Mouse (Mus musculus): ENCODE measurements around the gene Rerg.

The Rerg gene

DNA sequence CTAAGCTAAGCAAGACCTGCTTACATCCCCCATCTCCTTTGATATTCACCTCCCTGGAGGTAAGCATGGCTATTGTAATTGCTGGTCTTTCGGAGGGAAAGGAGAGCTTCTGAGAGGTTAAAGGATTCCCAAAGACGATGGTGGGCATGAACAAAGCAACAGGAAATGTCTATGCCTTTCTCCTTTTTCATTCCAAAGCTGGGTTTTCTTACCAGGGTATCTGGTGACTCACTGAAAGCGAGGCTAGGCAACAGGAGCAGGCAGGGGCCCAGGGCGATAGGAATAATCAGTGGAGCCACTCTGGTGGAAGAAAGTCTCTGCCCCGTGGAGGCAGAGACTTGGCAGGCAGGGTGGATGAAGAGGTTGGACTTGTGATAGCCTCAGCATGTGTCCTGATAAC is at the start of gene Rerg:
Gene Rerg, minus strand, starts transcription at position 272 of the 400 bp plus-strand sequence.
- DNase-seq (ENCODE audit: low spot score in 2 of 2), result no peak

DNA sequence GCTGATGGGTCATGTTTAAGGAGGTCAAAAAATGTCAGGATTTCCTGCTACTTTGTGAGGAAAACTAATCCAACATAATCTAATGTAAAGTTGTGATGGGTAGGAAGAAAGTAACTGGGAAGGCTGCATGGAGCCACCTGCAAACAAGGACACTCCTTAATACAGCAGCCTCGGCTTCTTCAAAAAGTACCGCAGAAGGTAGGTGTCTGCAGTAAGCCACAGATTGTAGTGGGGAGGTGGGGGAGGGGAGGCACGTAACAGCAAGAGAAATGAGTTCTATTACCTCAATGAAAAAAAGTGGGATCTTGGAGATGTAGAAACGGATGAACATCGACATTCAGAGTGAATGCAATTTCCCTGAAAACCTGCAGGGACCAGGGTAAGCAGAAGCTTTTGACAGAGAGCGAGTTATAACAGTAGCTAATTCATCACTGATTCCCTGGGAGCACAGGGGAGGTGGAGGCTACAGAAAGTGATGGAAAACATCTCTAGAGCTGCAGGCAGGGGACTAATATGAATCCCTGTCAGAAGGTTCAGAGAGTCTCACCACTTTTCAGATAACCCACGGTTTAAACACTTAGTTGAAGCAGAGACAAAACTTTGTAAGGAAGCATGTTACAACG is 47.7 kb upstream of the Rerg start:
- no peak for DNase-seq (ENCODE audit: low spot score in 2 of 2)

DNA sequence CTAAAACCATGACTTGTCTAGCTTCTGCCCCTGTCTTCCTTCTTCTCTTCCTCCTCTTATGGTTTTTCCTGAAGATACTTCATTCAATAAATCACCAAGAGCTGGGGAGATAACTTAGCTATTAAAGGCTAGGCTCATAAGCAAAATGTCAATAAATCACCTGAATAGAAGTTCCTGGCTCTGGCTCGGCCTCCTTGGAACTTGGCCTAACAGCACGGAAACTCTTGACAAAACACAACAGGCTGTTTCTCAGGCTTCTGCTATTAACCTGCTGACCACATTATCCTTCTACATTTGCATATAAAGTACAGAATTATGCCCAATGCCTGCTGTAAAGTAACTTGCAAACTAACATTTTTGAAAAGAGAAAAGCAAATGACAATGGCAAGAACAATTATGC is 41.1 kb upstream of the Rerg start:
- no peak for DNase-seq (ENCODE audit: low spot score in 2 of 2)

DNA sequence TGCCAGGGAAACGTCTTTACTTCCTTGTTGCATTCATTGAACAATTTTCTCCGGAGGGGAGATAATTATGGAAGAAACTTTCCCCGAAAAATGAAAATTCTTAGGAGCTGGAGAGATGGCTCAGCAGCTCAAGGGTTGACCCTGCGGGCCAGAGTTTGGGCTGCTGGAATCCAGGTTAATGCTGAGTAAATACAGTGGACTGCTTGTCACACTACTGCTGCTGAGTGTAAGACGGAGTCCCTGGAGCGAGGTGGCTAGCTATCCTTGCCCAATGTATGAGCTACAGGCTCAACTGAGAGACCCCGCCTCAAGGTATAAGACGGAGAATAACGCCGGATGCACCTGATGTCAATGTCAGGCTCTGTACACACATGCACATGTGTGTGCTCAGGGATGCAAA is 40.7 kb upstream of the Rerg start:
- DNase-seq (ENCODE audit: low spot score in 2 of 2), result no peak

DNA sequence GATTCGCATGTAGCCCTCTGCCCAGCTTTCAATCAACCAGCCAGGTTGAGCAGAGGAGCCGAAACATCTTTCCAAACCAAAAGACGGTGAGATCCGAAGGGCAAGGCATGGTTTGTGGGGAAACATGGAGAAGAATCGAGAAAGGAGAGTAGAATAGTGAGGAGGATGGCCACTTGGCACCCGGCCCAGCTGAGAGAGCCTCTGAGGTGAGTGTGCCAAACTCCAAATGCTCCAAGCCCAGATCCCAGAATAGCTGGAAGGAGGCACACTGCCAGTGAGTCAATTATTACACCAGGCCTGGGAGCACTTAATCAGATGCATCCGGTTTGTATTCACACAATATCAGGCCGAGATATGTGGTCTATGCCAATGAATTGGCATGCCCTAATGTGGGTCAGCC is 39.7 kb upstream of the Rerg start:
- DNase-seq (ENCODE audit: low spot score in 2 of 2), result peak; percentile 31 to 41

DNA sequence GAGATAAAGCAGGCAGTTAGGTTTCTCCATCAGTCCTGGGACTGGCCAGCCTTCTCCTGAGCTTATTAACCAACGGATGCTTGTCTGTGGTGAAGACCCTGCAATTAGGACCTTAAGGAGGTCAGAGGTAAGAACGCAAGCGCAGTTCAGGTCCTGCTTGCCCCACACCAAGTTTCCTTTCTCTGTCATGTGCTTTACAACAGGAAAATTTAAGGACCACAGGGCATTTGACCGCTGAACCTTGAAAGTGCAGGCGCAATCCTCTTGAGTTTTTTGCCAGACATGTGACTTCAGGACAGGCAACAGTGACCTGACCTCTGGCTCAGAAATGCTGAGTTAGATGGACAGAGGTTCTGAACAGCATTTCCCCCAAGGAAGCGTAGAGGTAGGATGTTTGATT is 36.8 kb upstream of the Rerg start:
- no peak for DNase-seq (ENCODE audit: low spot score in 2 of 2)

DNA sequence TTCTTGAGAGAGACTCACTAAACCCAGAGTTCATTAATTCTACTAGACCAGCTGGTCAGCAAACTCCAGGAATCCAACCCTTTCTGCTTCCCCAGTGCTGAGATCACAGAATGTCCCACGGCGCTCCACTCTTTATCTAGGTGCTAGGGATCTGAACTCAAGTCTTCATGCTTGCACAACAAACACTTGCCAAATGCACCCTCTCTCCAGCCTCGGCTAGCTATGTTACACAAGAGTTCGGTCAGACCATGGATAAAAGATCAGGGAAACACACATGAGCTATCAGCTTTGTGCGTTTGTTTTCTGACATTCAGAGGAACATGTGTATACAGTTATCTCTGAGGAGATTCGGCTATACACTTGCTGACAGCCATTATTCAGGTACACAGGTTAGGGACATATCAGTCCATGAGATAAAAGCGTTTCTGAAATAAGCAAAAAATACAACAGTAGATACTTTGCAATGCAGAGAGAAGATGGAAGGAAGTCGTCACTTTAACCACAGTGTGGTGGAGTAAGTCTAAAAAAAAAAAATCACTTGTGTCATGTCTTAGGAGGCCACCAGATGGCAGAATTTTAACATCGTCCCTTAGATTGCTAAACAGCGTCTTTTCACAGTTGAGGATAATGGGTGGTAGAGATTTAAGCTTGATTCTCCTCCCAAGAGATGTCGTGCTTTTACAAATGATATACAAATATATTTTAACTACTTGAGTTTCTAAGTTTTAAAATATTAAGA is 35.5 kb upstream of the Rerg start:
- peak in 1 of 2 experiments; percentile 56 for DNase-seq (ENCODE audit: low spot score in 2 of 2)

DNA sequence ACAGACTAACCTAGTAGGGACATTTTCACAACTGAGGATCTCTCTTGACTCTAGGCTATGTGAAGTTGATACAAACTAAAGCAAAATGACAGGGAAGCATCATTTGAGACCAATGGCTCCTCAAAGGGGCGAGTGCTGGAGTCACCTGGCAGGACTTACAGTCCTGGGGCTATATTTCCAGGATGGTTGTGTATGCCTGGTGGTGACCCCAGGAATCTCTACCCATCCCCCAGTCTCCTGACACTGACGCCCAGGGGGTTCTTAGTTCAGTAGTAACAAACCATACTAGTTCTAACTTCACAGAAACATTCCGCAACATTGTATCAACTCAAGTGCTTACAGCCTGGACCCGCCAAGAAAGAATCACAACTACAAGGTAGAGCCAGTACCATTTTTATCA is 32.4 kb upstream of the Rerg start:
- DNase-seq (ENCODE audit: low spot score in 2 of 2), result no peak

DNA sequence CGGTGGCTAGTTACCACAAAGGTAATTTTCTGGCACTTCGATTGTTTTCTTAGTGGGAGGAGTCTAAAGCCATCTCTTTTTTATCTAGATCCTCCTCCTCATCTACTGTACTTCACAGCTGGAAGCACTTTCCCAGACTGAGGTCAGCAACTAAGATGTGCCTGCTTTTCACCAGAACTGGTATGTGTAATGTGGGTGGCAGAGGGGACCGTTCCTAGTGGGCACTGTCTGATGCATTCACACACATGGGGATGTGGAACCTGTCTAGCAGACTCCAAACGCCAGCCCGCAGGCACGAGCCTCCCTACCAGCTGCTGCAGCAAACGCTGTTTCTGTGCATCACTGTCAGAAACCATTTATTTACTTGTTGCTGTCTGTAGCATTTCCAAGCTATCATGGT is 31.3 kb upstream of the Rerg start:
- DNase-seq (ENCODE audit: low spot score in 2 of 2), result no peak

DNA sequence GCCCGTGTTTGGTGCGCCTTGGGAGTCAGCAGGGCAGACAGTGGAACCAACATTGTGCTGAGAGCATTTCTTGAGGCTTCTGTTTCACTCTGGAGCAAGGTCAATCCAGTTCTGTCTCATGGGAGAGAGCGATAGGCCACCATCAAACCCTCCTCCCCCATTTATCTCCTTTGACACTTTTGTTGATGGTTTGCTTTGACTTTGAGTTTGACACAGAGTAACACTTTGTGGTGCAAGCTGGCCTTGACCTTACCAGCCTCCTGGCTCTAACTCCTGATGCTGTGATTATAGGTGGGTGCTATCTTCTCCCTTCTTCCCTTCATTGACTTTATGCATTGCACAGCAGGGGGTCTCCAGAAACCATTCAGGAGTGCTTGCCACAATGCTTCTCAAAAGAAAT is 30.9 kb upstream of the Rerg start:
- DNase-seq (ENCODE audit: low spot score in 2 of 2), result no peak

DNA sequence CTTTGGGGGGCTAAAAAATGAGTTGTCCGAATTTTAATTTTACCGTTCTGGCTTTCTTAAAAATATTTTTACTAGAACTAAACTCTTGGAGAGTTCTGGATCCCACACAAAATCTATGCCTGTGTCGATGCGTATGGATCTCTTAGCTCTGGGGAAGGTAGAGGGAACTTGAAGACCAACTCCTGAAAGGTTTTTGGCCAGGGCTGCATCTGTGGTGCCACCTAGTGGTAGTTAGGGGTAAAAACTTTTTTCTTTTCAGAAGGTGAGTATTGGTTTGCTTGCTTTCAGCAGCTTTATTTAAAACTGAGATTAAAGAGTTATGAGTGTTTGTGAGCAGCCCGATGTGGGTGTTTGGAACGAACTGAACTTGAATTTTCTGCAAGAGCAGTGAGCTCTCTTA is 21.8 kb upstream of the Rerg start:
- peak in 1 of 2 experiments; percentile 31 for DNase-seq (ENCODE audit: low spot score in 2 of 2)

DNA sequence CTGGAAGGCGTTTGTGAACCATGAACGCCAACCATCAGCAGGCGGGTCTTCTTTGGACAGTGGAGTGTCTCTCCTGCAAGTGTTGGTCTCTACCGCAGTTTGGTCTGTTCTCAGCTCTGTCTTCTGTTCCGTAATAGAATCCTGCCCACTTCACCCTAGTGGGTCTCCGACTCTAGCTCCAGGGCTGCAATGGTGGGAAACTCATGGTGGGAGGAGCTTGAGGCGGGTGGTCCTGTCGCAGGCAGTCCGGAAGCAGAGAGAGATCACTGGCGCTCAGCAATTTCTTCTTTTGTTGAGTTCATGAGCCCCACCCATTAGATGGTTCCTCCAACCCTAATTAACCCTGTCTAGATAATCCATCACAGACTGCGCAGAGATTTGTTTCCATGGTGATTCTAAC is 20.7 kb upstream of the Rerg start:
- no peak for DNase-seq (ENCODE audit: low spot score in 2 of 2)

DNA sequence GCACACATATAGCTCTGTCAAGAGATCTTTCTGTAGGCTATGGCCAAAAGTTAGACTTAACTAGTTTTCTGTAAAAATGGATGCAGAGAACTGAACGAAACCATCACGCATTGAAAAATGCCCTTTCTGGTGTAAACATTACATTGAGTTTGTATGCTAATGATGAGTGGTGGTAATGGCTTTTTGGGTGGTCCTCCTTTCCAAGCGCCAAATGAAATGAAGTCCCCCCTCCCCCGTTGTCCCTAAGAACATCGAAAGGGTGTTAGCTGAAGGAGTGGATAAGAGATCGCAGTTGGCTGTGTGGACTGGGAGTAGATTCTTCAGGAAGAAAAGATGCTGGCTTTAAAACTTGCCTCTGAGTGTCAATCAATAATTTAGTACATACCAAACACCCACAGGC is 20.3 kb upstream of the Rerg start:
- no peak for DNase-seq (ENCODE audit: low spot score in 2 of 2)

DNA sequence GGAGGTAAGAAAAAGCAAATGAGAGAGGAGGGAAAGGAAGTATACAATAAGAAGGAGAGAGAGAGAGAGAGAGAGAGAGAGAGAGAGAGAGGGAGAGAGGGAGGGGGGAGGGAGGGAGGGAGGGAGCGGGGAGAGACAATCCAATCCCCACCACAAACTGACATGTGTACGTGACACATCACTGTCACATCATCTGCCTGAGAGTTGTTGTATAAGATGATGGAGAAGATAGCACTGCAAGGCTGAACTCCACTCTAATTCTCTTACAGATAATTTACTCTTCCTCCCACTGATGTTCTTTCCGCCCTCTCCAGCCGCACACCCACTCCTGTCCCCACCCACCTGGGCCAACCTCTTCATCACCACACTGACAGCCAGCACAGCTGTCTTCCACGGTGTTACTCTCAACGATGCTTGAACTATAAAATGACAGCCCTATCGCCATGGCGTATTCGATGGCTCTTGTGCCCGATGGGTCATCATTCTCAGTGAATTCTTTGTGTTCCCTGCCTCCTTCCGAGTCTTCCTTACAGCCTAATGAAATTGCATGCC is 18.2 kb upstream of the Rerg start:
- DNase-seq (ENCODE audit: low spot score in 2 of 2), result no peak

DNA sequence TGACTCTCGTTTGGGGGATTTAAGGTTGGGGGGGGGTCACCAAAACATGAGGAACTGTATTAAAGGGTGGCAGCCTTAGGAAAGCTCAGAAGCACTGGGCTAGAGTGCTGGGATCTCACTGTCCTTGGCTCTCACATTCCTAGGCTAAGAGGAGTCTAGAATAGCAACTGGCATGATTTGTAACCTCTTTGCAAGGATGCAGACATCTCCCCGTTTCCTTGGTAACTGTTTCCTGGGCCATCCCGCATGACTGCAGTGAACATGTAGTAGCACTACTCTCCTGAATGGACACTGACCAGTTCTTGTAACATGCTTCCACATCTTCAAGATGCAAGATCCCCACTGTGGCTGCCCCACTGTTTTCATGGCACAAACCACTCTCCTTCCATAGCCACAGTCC is 17.1 kb upstream of the Rerg start:
- no peak for DNase-seq (ENCODE audit: low spot score in 2 of 2)

DNA sequence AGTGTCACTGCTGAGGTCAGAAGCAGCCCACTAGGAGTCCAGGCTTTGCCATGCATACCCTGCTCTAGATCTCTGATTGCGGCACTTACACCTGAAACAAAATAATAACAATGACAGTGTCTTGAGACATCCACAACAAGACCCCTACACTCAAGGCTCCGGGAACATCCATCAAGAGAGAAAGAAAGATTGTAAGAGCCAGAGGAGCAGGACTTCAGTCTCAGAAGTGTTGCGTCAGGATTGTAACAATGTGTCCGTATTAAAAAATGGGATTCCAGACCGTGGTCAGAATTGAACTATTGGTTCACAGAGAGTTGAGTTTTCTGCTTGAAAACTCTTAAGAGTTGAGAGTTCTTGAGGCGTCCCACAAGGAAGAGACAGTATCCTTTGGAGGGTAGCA is 10.3 kb upstream of the Rerg start:
- DNase-seq (ENCODE audit: low spot score in 2 of 2), result no peak

DNA sequence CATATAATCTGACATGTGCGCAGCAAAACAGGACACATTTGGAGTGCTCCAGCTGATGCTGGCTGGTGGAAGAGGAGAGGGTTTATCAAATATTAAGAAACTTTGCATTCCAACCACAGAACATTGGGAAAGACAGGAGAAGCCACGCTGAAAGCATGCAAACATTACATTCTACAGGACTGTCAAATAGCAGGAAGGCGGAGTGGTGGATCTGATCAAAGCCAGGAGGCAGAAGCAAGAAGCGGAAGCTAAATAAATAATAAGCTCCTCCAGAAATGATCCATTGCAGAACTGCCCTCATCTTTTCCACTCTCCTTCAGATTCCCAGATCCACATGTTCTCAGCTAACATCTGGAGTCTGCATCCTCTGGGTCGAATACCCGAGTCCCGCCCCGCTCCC is 9.8 kb upstream of the Rerg start:
- DNase-seq (ENCODE audit: low spot score in 2 of 2), result no peak

DNA sequence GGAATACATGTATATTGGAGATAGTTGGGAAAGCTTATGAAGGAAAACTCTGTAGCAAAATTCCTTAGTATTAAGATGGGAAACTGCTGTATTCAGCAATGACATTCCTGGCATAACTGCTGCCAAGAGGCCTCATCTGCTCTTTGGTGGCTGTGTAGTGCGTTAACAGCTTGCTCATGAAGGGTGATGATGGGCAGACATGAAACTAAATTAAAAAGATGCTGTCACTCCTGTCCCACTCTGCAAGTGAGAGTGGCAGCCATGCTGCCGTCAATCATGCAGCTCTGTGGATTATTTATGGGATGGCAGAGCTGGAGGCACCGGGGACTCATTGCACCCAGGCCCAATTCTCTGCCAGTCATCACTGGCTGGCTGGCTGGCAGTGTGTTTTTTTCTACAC is 8.7 kb upstream of the Rerg start:
- DNase-seq (ENCODE audit: low spot score in 2 of 2), result no peak

DNA sequence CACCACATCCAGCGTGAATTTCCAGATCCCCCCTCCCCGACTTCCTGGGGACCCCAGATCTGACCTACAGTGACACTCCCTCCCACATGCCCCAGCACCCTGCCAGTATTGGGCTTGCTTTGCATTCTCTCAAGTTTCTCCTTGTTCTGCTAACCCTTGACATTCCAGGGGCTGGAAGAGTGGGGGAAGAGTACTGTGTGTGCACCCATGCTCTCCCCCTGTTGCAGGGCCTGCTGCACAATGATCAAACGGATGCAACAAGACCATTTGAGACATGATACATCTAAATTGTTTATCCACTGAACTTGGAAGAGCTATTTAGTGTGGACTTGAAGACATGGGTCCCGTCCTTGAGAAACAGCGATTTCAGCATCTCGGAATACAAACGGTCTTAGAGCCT is 349 bp upstream of the Rerg start:
- DNase-seq (ENCODE audit: low spot score in 2 of 2), result no peak

DNA sequence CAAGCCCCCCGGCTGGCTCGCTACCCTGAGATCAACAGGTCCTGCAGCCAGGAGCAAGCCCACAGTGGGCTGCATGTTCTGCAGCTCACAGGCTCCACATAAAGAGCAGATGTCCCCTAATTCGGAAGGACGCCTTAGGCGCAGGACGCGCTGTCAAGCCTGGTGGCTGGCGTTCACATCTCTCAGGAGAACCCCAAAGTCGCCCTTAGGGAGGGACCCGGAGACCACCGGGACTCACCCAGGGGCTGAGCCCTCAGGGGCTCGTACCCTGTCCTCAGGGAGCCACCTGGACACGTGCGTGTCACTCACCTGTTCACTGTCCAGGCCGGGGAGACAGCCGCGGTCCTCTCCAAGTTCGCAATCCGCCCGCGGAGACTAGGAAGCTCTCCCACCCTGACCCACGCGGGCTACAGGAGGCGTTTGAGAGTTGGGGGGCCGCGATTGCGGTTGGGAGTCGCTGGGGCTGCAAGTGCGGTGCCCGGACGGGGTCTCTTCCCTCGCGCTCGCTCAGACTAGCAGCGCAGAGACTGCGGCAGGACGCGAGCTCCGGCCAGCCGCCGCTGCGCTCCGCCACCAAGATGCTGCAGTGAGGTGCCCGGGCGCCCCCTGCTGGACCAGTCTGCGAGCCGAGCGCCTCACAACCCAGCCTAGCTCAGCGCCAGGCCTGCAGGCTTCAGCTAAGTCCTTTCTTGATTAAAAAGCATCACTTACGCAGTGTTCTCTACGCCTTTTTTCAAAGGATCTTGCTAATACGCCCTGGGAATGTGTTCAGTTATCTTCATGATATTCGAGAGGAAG is 927 bp downstream of the Rerg start:
- DNase-seq (ENCODE audit: low spot score in 2 of 2), result peak; percentile 94 to 97

DNA sequence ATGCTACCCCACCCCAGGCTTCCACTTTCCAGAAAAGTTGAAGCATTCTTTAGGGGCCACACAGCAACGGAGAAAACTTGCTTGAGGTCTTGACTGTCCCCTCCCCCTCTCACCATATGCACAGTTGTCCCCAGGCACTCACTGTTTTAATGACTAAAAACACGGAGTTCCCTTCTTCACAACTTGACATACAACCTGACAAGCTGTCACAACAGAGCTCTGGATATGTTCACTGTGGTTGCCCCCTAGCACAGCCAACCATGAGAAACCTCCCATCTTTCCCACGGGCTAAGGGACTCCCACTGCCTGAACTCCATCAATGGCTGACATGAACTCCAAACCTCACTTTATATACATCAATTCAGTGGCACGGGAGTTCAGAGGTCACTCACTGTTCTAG is 3.5 kb downstream of the Rerg start:
- DNase-seq (ENCODE audit: low spot score in 2 of 2), result no peak

DNA sequence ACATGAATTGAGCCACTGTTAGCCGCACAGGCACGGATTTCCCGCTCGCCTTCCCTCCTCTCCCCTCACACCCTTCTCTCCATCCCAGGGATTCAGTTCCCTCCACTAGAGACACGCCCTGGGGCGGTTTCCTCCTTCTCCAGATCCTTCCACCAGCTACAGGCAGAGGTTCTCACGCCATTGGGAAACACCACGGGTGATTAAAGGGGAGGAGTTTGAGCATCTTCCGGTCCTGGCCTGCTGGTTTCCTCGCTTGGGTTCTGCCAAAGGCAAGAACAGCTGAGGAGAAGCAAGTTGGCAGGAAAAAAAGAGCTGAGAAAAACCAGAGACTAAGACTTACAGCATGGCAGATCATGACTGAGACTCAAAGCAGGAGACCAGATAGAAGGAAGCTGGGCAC is 6.7 kb downstream of the Rerg start:
- no peak for DNase-seq (ENCODE audit: low spot score in 2 of 2)

DNA sequence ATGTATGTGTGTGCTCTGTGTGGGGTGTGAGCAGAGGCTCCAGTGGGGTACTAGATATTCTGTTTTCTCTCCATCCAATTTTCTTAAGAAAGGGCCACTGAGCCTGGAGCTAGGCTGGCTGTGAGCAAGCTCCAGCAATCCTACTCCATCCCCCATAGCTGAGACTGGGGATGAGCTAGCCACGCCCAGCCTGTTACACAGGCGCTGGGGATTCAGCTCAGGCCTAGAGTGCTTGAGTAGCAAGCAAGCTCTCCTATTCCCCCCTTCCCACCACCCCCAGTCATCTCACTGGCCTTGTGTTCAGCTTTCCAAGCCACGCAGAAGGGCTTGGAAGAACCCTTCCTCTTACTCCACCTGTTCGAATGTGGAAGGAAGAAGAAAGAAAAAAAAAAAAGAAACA is 7.2 kb downstream of the Rerg start:
- no peak for DNase-seq (ENCODE audit: low spot score in 2 of 2)

All from right cerebral cortex, adult 2 months (tissue).